Mouse (Mus musculus): ENCODE data around the gene 1110059E24Rik. TPM values are rescaled to one million over a fixed set of nuclear protein-coding genes. Genes with fewer than 3 reads are reported as not detected.

The 1110059E24Rik gene
- polyA plus RNA-seq, 2 experiments = 6.6 to 13.7 TPM

DNA sequence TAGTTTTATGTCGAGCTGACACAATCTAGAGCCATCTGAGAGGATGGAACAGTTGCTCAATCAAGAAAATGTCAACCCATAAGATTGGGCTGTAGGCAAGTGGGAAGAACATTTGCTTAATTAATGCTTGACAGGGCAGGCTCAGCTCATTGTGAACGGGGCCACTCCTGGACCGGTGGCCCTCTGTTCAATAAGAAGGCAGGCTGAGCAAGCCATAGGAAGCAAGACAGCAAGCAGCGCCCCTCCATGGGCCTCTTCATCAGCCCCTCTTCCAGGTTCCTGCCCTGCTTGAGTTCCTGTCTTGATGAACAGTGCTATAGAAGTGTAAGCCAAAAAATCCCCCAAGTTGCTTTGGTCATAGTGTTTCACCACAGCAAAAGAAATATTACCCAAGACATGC, 65.2 kb downstream of the 1110059E24Rik start:
- DNase-seq (ENCODE audit: low read depth in 3 of 3, low spot score in 3 of 3) = no peak
- H3K4me3 ChIP-seq (ENCODE audit: insufficient read depth in 1 of 2, low read depth in 2 of 2, low read length in 2 of 2) = no peak overlapping the region
- TF ChIP-seq EP300 (IDR thresholded peaks at IDR 0.05; ENCODE audit: low read depth) (no peak), CTCF (IDR thresholded peaks at IDR 0.05; ENCODE audit: low read depth) (no peak)

DNA sequence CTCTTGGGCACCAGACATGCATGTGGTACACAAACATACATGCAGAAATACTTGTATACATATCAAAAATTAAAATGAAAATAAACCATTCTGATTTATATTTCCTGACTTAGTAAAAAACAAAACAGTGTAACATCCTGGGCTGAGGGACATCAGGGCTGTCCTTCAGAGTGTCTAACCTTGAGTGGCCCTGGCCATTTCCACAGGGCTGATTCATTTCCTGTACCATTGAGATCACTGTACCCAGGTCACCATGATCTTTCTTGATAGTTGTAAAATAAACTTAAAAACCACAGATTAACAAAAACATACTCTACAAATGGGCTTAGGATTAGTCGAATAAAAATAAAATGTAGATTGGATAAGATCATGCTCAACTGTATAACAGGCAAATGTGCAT, 66.2 kb downstream of the 1110059E24Rik start:
- Histone ChIP-seq H3K4me2 (ENCODE audit: low read depth) (no peak overlapping the region), H3K27ac (no peak overlapping the region), H3K36me3 (replicated peaks; ENCODE audit: control insufficient read depth, insufficient read depth, low read depth) (no peaks in the 10 kb centered on the region), H3K4me3 (ENCODE audit: insufficient read depth in 1 of 2, low read depth in 2 of 2, low read length in 2 of 2) (no peak overlapping the region), H3K27me3 (ENCODE audit: control insufficient read depth, insufficient read depth, low read length) (no peaks in the 10 kb centered on the region), H3K9me3 (ENCODE audit: control insufficient read depth, low read length) (no peaks in the 10 kb centered on the region), H3K9ac (replicated peaks) (no peak overlapping the region), H3K4me1 (replicated peaks; ENCODE audit: control insufficient read depth in 2 of 2, insufficient read depth in 2 of 2, low read length in 1 of 2) (no peaks in the 10 kb centered on the region)
- ATAC-seq (ENCODE audit: insufficient read depth) (no peak), DNase-seq (ENCODE audit: low read depth in 3 of 3, low spot score in 3 of 3) (no peak)
- TF ChIP-seq CTCF (IDR thresholded peaks at IDR 0.05; ENCODE audit: low read depth) = no peak
- no peak for TF ChIP-seq EP300 (IDR thresholded peaks at IDR 0.05; ENCODE audit: low read depth)
- WGBS (ENCODE audit: insufficient replicate concordance) = 66% methylated on average over 1 of the region's 1 CpGs

More for the DNA sequence above, 65.2 kb downstream of the 1110059E24Rik start:
- no peaks in the 10 kb centered on the region for H3K4me1 ChIP-seq (replicated peaks; ENCODE audit: control insufficient read depth in 2 of 2, insufficient read depth in 2 of 2, low read length in 1 of 2)
- no peak overlapping the region for H3K27ac ChIP-seq
- H3K36me3 ChIP-seq (replicated peaks; ENCODE audit: control insufficient read depth, insufficient read depth, low read depth) = no peaks in the 10 kb centered on the region
- no peak overlapping the region for H3K9ac ChIP-seq (replicated peaks)
- no peaks in the 10 kb centered on the region for H3K9me3 ChIP-seq (ENCODE audit: control insufficient read depth, low read length)
- no peak overlapping the region for H3K4me2 ChIP-seq (ENCODE audit: low read depth)
- WGBS (ENCODE audit: insufficient replicate concordance) = 63% methylated on average over 4 of the region's 4 CpGs
- no peak for ATAC-seq (ENCODE audit: insufficient read depth)
- H3K27me3 ChIP-seq (ENCODE audit: control insufficient read depth, insufficient read depth, low read length) = no peaks in the 10 kb centered on the region

- TF ChIP-seq CTCF (IDR thresholded peaks at IDR 0.05; ENCODE audit: low read depth) (no peak), EP300 (IDR thresholded peaks at IDR 0.05; ENCODE audit: low read depth) (no peak)
- Histone ChIP-seq H3K9ac (replicated peaks) (no peak overlapping the region), H3K4me1 (replicated peaks; ENCODE audit: control insufficient read depth in 2 of 2, insufficient read depth in 2 of 2, low read length in 1 of 2) (no peaks in the 10 kb centered on the region), H3K4me3 (ENCODE audit: insufficient read depth in 1 of 2, low read depth in 2 of 2, low read length in 2 of 2) (no peak overlapping the region), H3K9me3 (ENCODE audit: control insufficient read depth, low read length) (no peaks in the 10 kb centered on the region), H3K27me3 (ENCODE audit: control insufficient read depth, insufficient read depth, low read length) (no peaks in the 10 kb centered on the region), H3K27ac (no peak overlapping the region), H3K36me3 (replicated peaks; ENCODE audit: control insufficient read depth, insufficient read depth, low read depth) (no peaks in the 10 kb centered on the region), H3K4me2 (ENCODE audit: low read depth) (no peak overlapping the region)
- ATAC-seq (ENCODE audit: insufficient read depth) (no peak), DNase-seq (ENCODE audit: low read depth in 3 of 3, low spot score in 3 of 3) (no peak)
- 40% methylated on average over 2 of the region's 2 CpGs for WGBS (ENCODE audit: insufficient replicate concordance)
Measured at GRCm38 (mm10) chr19:21585868-21586267, 66.9 kb downstream of the 1110059E24Rik start.

DNA sequence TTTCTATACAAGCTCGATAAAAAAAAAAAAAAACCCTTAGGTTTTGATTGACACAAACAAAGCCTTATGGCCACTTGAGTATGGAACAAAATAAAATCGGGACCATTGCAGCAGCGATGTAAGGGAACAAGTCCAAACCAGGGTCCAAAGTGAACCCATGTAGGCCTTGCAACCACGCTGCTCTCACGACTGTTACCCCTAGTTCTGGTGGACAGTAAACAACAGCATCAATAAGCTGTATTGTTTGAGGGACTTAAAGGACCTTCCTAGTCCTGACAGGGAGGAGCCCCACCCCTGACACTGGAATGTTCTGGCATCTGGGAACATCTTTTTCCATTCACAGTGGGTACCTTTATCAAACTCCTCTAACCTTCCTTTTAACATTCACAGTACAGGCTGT, 68.8 kb downstream of the 1110059E24Rik start:
- Histone ChIP-seq H3K9me3 (ENCODE audit: control insufficient read depth, low read length) (no peaks in the 10 kb centered on the region), H3K27ac (no peak overlapping the region), H3K27me3 (ENCODE audit: control insufficient read depth, insufficient read depth, low read length) (no peaks in the 10 kb centered on the region), H3K4me3 (ENCODE audit: insufficient read depth in 1 of 2, low read depth in 2 of 2, low read length in 2 of 2) (no peak overlapping the region), H3K4me2 (ENCODE audit: low read depth) (no peak overlapping the region), H3K36me3 (replicated peaks; ENCODE audit: control insufficient read depth, insufficient read depth, low read depth) (no peaks in the 10 kb centered on the region), H3K4me1 (replicated peaks; ENCODE audit: control insufficient read depth in 2 of 2, insufficient read depth in 2 of 2, low read length in 1 of 2) (no peaks in the 10 kb centered on the region), H3K9ac (replicated peaks) (no peak overlapping the region)
- no peak for TF ChIP-seq CTCF (IDR thresholded peaks at IDR 0.05; ENCODE audit: low read depth)
- no peak for TF ChIP-seq EP300 (IDR thresholded peaks at IDR 0.05; ENCODE audit: low read depth)
- ATAC-seq (ENCODE audit: insufficient read depth) (no peak), DNase-seq (ENCODE audit: low read depth in 3 of 3, low spot score in 3 of 3) (no peak)
- 63% methylated on average over 5 of the region's 5 CpGs for WGBS (ENCODE audit: insufficient replicate concordance)

- no peaks in the 10 kb centered on the region for H3K4me1 ChIP-seq (replicated peaks; ENCODE audit: control insufficient read depth in 2 of 2, insufficient read depth in 2 of 2, low read length in 1 of 2)
- no peak overlapping the region for H3K27ac ChIP-seq
- no peak overlapping the region for H3K9ac ChIP-seq (replicated peaks)
- no peak overlapping the region for H3K4me2 ChIP-seq (ENCODE audit: low read depth)
- WGBS (ENCODE audit: insufficient replicate concordance) = 58% methylated on average over 4 of the region's 4 CpGs
- DNase-seq (ENCODE audit: low read depth in 3 of 3, low spot score in 3 of 3) (no peak), ATAC-seq (ENCODE audit: insufficient read depth) (no peak)
- TF ChIP-seq CTCF (IDR thresholded peaks at IDR 0.05; ENCODE audit: low read depth) = no peak
- TF ChIP-seq EP300 (IDR thresholded peaks at IDR 0.05; ENCODE audit: low read depth) = no peak
- no peaks in the 10 kb centered on the region for H3K36me3 ChIP-seq (replicated peaks; ENCODE audit: control insufficient read depth, insufficient read depth, low read depth)
- H3K27me3 ChIP-seq (ENCODE audit: control insufficient read depth, insufficient read depth, low read length) = no peaks in the 10 kb centered on the region
- no peaks in the 10 kb centered on the region for H3K9me3 ChIP-seq (ENCODE audit: control insufficient read depth, low read length)
- no peak overlapping the region for H3K4me3 ChIP-seq (ENCODE audit: insufficient read depth in 1 of 2, low read depth in 2 of 2, low read length in 2 of 2)
Measured at GRCm38 (mm10) chr19:21583523-21583984, 69.2 kb downstream of the 1110059E24Rik start.

Measured in liver, embryonic 14.5 days (tissue).